In genomic region chr6:29580770-29581169, GRCm38 (mm10) we compare ENCODE assay signal across 26 mouse cellular contexts. TPM values are rescaled to one million over a fixed set of nuclear protein-coding genes. Genes with fewer than 3 reads are reported as not detected.
DNase-seq lines count a peak whose midpoint lies in the region; ATAC-seq and TF ChIP-seq lines count a peak whose summit lies in the region.
"Had no signal": no experiment of that assay in that cellular context is flagged by ENCODE, and none has a peak within 500 bp of the region (broad histone marks: within the 10 kb centered on the region; RNA-seq: fewer than 3 reads in every experiment).

No protein-coding gene starts in this region.

- H3K36me3 ChIP-seq in MEL (ENCODE audit: control insufficient read depth in 1 of 2, insufficient read depth in 2 of 2, low read length in 2 of 2): peaks cover 15 to 56% of the 10 kb centered on the region in 2 experiments
- peaks cover 33% of the 10 kb centered on the region for H3K36me3 ChIP-seq in liver, embryonic 16.5 days (ENCODE audit: control insufficient read depth, insufficient read depth)

- peaks cover 4 to 8% of the 10 kb centered on the region in 2 experiments for H3K4me1 ChIP-seq in MEL (ENCODE audit: control insufficient read depth in 1 of 2, insufficient read depth in 2 of 2, low read length in 2 of 2)
- H3K4me1 ChIP-seq in liver, embryonic 16.5 days (ENCODE audit: control insufficient read depth, low read depth, low read length): no peaks in the 10 kb centered on the region
- H3K4me1 ChIP-seq: embryonic facial prominence, embryonic 10.5 days; embryonic facial prominence, embryonic 13.5 days; forebrain, embryonic 10.5 days; forebrain, embryonic 13.5 days; heart, embryonic 10.5 days; heart, embryonic 13.5 days; hindbrain, embryonic 15.5 days had no signal

- H3K79me2 ChIP-seq in MEL (ENCODE audit: control insufficient read depth, insufficient read depth, low read length, poor library complexity): no peaks in the 10 kb centered on the region

- peak; percentile 45 to 81; a peak in 3 of 4 replicates for TF ChIP-seq EP300 in MEL (IDR thresholded peaks at IDR 0.05; ENCODE audit: low read depth in 1 of 2, low read length in 2 of 2)

- 24% methylated on average over 1 of the region's 1 CpGs for WGBS in liver, embryonic 16.5 days (ENCODE audit: insufficient replicate concordance)

- no peaks in the 10 kb centered on the region for H3K9me3 ChIP-seq in MEL (replicated peaks; ENCODE audit: insufficient read depth, low read length)
- H3K9me3 ChIP-seq in liver, embryonic 16.5 days (replicated peaks; ENCODE audit: control insufficient read depth, low read length): peaks cover 2% of the 10 kb centered on the region; the same call in 1 of the 2 replicates
- H3K9me3 ChIP-seq: embryonic facial prominence, embryonic 13.5 days; heart, embryonic 13.5 days; hindbrain, embryonic 15.5 days had no signal

- no peak for TF ChIP-seq POLR2A in MEL (IDR thresholded peaks at IDR 0.05; ENCODE audit: control insufficient read depth in 1 of 2, insufficient read depth in 1 of 2, low read depth in 1 of 2, low read length in 2 of 2, poor library complexity in 1 of 2)

- 0 out of 2 replicates have a peak, but pooled peaks have one; percentile 19 for ATAC-seq in liver, embryonic 16.5 days (ENCODE audit: low read depth)
- ATAC-seq in CD4-positive, CD25-positive, alpha-beta regulatory T cell, adult 4 months: no peak
- no peak for ATAC-seq in erythroblast, adult 5-6 weeks (replicated peaks; ENCODE audit: low FRiP score, poor library complexity, severe bottlenecking)
- ATAC-seq: forebrain, embryonic 13.5 days; forebrain, embryonic 16.5 days; Patski had no signal

- no peak overlapping the region for H3K27ac ChIP-seq in MEL (ENCODE audit: control insufficient read depth, low read depth, low read length)
- no peak overlapping the region for H3K27ac ChIP-seq in liver, embryonic 16.5 days (ENCODE audit: low read length)
- H3K27ac ChIP-seq: embryonic facial prominence, embryonic 10.5 days; embryonic facial prominence, embryonic 13.5 days; forebrain, embryonic 10.5 days; forebrain, embryonic 13.5 days; heart, adult 2 months; heart, embryonic 10.5 days; heart, embryonic 13.5 days; hindbrain, embryonic 15.5 days had no signal

- H3K27me3 ChIP-seq in MEL (ENCODE audit: control insufficient read depth in 1 of 2, insufficient read depth in 2 of 2, low read length in 2 of 2): no peaks in the 10 kb centered on the region
- no peaks in the 10 kb centered on the region for H3K27me3 ChIP-seq in liver, embryonic 16.5 days (ENCODE audit: control insufficient read depth, insufficient read depth, low read depth, low read length)
- H3K27me3 ChIP-seq: embryonic facial prominence, embryonic 13.5 days; forebrain, embryonic 13.5 days; heart, embryonic 13.5 days; hindbrain, embryonic 15.5 days; Patski had no signal

- peak; percentile 34 for DNase-seq in MEL (ENCODE audit: low read depth, low spot score)
- DNase-seq in c-Kit-positive CD71-positive TER-119-positive erythroid progenitor cells, embryonic 14.5 days (ENCODE audit: low spot score): peak; percentile 11
- DNase-seq in kidney, postnatal 10 days: no peak
- DNase-seq: adrenal gland, postnatal 10 days; adrenal gland, postnatal 36 days; cerebellum, adult 11 months; cerebellum, adult 2 months; cerebellum, adult 9-11 months; cerebellum, postnatal 25 days; gastrocnemius, postnatal 10 days; gastrocnemius, postnatal 36 days; heart, adult 2 months; heart, postnatal 14 days; heart, postnatal 4 days had no signal

- H3K4me2 ChIP-seq in liver, embryonic 16.5 days (ENCODE audit: low read depth, low read length): no peak overlapping the region
- H3K4me2 ChIP-seq: embryonic facial prominence, embryonic 13.5 days; forebrain, embryonic 13.5 days; heart, embryonic 13.5 days; hindbrain, embryonic 15.5 days had no signal

- H3K9ac ChIP-seq in MEL (ENCODE audit: control insufficient read depth, low read depth, low read length, poor library complexity, severe bottlenecking): no peak overlapping the region
- no peak overlapping the region for H3K9ac ChIP-seq in liver, embryonic 16.5 days (ENCODE audit: low read depth, low read length)
- H3K9ac ChIP-seq: embryonic facial prominence, embryonic 13.5 days; forebrain, embryonic 13.5 days; heart, embryonic 13.5 days; hindbrain, embryonic 15.5 days had no signal

- TF ChIP-seq CTCF in MEL (IDR thresholded peaks at IDR 0.05 in 2 of 3, conservative IDR thresholded peaks at IDR 0.05 in 1 of 3; ENCODE audit: control insufficient read depth in 1 of 3, insufficient read depth in 1 of 3, low read depth in 2 of 3, low read length in 3 of 3, poor library complexity in 1 of 3, severe bottlenecking in 1 of 3): no peak

- no peak for TF ChIP-seq RAD21 in MEL (IDR thresholded peaks at IDR 0.05; ENCODE audit: low read depth, low read length)

- no peak overlapping the region for H3K4me3 ChIP-seq in MEL (ENCODE audit: control insufficient read depth in 1 of 2, insufficient read depth in 1 of 2, low read depth in 2 of 2, low read length in 2 of 2)
- no peak overlapping the region for H3K4me3 ChIP-seq in liver, embryonic 16.5 days (ENCODE audit: low read depth, low read length)
- H3K4me3 ChIP-seq: embryonic facial prominence, embryonic 10.5 days; embryonic facial prominence, embryonic 13.5 days; forebrain, embryonic 10.5 days; forebrain, embryonic 13.5 days; heart, adult 2 months; heart, embryonic 10.5 days; heart, embryonic 13.5 days; hindbrain, embryonic 15.5 days had no signal

TF ChIP-seq in MEL, 35 proteins besides CTCF, POLR2A, EP300 and RAD21:
- TF ChIP-seq GATA1 (IDR thresholded peaks at IDR 0.05; ENCODE audit: low read depth, low read length) (peak; percentile 74), RCOR1 (IDR thresholded peaks at IDR 0.05; ENCODE audit: low read depth, low read length) (peak; percentile 84), TAL1 (IDR thresholded peaks at IDR 0.05; ENCODE audit: low read length) (no peak), MYB (IDR thresholded peaks at IDR 0.05; ENCODE audit: low read depth, low read length) (peak; percentile 38; the same call in 1 of the 2 replicates)

RNA-seq across cellular contexts. Expression of gene Tnpo3, which starts 28.9 kb away (rescaled TPM):
- total RNA-seq in MEL (2012; rRNA removed): 64.9 and 71.5 TPM in 2 replicates
- 100 to 1,000 TPM; 139 to 148 TPM for polyA plus RNA-seq in MEL (2012; ENCODE audit: insufficient read depth in 1 of 2, insufficient read length in 2 of 2, low read depth in 1 of 2, low replicate concordance in 2 of 2, missing spikeins in 1 of 2)
- polyA plus RNA-seq in liver, embryonic 16.5 days (2015; fragmentation: Nextera tagmentation; extraction: Ambion mirVana): 28.9 and 30.4 TPM in 2 replicates
- 100 to 1,000 TPM in 1 of 2 experiments, 10 to 100 TPM in 1; 67.5 to 110 TPM for polyA plus RNA-seq in CD4-positive, CD25-positive, alpha-beta regulatory T cell, adult 4 months (2017; shearing (Covaris generic))
- 16.3 and 34.7 TPM in 2 replicates for total RNA-seq in erythroblast, adult 5-6 weeks (2015; ENCODE audit: low replicate concordance)
- 22.6 and 26.1 TPM in 2 replicates for total RNA-seq in erythroblast, adult 5-6 weeks (2017; ENCODE audit: low replicate concordance)

RNA-seq across cellular contexts. Expression of gene Irf5, which starts 54.3 kb away (rescaled TPM):
- 8.2 and 9.7 TPM in 2 replicates for total RNA-seq in MEL (2012; rRNA removed)
- polyA plus RNA-seq in MEL (2012; ENCODE audit: insufficient read depth in 1 of 2, insufficient read length in 2 of 2, low read depth in 1 of 2, low replicate concordance in 2 of 2, missing spikeins in 1 of 2): 10 to 100 TPM in 1 of 2 experiments, not detected in 1; 13.3 TPM
- polyA plus RNA-seq in liver, embryonic 16.5 days (2015; fragmentation: Nextera tagmentation; extraction: Ambion mirVana): 10.3 and 11.4 TPM in 2 replicates
- polyA plus RNA-seq in CD4-positive, CD25-positive, alpha-beta regulatory T cell, adult 4 months (2017; shearing (Covaris generic)): 10 to 100 TPM; 24.8 to 32.7 TPM
- 11.9 and 14.4 TPM in 2 replicates for total RNA-seq in erythroblast, adult 5-6 weeks (2015; ENCODE audit: low replicate concordance)
- total RNA-seq in erythroblast, adult 5-6 weeks (2017; ENCODE audit: low replicate concordance): 6.6 and 12.5 TPM in 2 replicates
